Mouse (Mus musculus): ENCODE measurements around the gene Txnip. TPM values are rescaled to one million over a fixed set of nuclear protein-coding genes. Genes with fewer than 3 reads are reported as not detected.

Gene Txnip
- polyA plus RNA-seq, 1 experiment, result 423 TPM

DNA sequence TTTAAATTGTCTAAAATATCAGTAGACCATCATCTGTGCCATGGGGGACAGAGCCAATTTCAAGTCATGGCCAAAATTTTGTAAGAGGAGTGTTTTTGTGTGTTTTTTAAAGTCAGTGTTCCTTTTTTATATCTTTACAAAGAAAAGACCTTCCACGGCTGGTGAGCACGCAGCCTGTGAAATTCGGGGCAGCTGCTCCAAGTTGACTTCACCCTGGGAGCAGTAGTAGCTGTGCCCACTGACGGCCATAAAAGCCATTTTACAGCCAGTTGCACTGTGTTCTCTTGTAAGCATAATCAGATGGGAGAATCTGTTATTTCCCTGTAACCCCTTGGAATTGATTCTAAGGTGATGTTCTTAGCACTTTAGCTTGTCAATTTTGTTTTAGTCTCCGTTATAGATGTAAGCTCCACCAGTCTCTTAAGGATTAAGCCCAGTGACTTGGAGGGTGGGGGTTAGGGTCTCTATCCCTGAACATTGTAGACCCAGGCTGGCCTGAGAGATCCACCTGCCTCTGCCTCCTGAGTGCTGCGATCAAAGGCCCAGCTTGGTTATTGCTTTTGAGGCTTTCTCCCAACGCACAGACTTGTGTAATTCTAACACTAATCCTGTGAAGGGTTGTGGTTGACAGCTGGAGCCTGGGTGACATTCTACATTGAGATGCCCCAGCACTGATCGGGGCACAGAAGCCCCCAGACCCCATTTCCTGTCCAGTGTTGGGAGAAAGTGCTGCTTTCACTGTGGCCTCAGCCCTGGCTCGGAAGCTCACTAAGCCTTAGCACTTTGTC lies 3.3 kb downstream of the Txnip start:
- peak overlapping the region; percentile 99 for H3K4me3 ChIP-seq (ENCODE audit: extremely low read depth, insufficient read depth, insufficient read length)
- WGBS, result 32% methylated on average over 9 of the region's 9 CpGs
- no peak for TF ChIP-seq CTCF (IDR thresholded peaks at IDR 0.05; ENCODE audit: extremely low read depth, insufficient read depth, insufficient read length, insufficient replicate concordance)
- no peak for TF ChIP-seq POLR2A (IDR thresholded peaks at IDR 0.05; ENCODE audit: low read depth, low read length)
- DNase-seq (ENCODE audit: low read depth in 1 of 2, low spot score in 2 of 2), result no peak
- H3K27ac ChIP-seq (ENCODE audit: insufficient read depth, low read length), result peak overlapping the region; percentile 99
- peaks cover 26% of the 10 kb centered on the region for H3K36me3 ChIP-seq (ENCODE audit: control insufficient read depth, insufficient read depth, low read length)
- peaks cover 35% of the 10 kb centered on the region; the same call in 1 of the 2 replicates for H3K4me1 ChIP-seq (ENCODE audit: control insufficient read depth, insufficient read depth, insufficient read length)
- no peaks in the 10 kb centered on the region for H3K27me3 ChIP-seq (ENCODE audit: control insufficient read depth, insufficient read depth, low read length)

- Histone ChIP-seq H3K27me3 (ENCODE audit: control insufficient read depth, insufficient read depth, low read length) (no peaks in the 10 kb centered on the region), H3K4me3 (ENCODE audit: extremely low read depth, insufficient read depth, insufficient read length) (peak overlapping the region; percentile 5), H3K4me1 (ENCODE audit: control insufficient read depth, insufficient read depth, insufficient read length) (peaks cover 38% of the 10 kb centered on the region), H3K27ac (ENCODE audit: insufficient read depth, low read length) (peak overlapping the region; percentile 22), H3K36me3 (ENCODE audit: control insufficient read depth, insufficient read depth, low read length) (peaks cover 26% of the 10 kb centered on the region)
- WGBS, result 45% methylated on average over 10 of the region's 10 CpGs
- DNase-seq (ENCODE audit: low read depth in 1 of 2, low spot score in 2 of 2), result no peak
- TF ChIP-seq POLR2A (IDR thresholded peaks at IDR 0.05; ENCODE audit: low read depth, low read length) (no peak), CTCF (IDR thresholded peaks at IDR 0.05; ENCODE audit: extremely low read depth, insufficient read depth, insufficient read length, insufficient replicate concordance) (no peak)
Observed at GRCm38 (mm10) chr3:96561946-96562681, 4.4 kb downstream of the Txnip start.

GRCm38 (mm10) chr3:96563267-96563666 lies 5.5 kb downstream of the Txnip start:
- Histone ChIP-seq H3K4me1 (ENCODE audit: control insufficient read depth, insufficient read depth, insufficient read length) (peaks cover 42% of the 10 kb centered on the region), H3K36me3 (ENCODE audit: control insufficient read depth, insufficient read depth, low read length) (peaks cover 26% of the 10 kb centered on the region), H3K4me3 (ENCODE audit: extremely low read depth, insufficient read depth, insufficient read length) (no peak overlapping the region), H3K27ac (ENCODE audit: insufficient read depth, low read length) (peak overlapping the region; percentile 64; the same call in 1 of the 2 replicates), H3K27me3 (ENCODE audit: control insufficient read depth, insufficient read depth, low read length) (no peaks in the 10 kb centered on the region)
- TF ChIP-seq CTCF (IDR thresholded peaks at IDR 0.05; ENCODE audit: extremely low read depth, insufficient read depth, insufficient read length, insufficient replicate concordance) (no peak), POLR2A (IDR thresholded peaks at IDR 0.05; ENCODE audit: low read depth, low read length) (no peak)
- 46% methylated on average over 8 of the region's 8 CpGs for WGBS
- DNase-seq (ENCODE audit: low read depth in 1 of 2, low spot score in 2 of 2), result no peak

- TF ChIP-seq CTCF (IDR thresholded peaks at IDR 0.05; ENCODE audit: extremely low read depth, insufficient read depth, insufficient read length, insufficient replicate concordance) (no peak), POLR2A (IDR thresholded peaks at IDR 0.05; ENCODE audit: low read depth, low read length) (no peak)
- Histone ChIP-seq H3K27me3 (ENCODE audit: control insufficient read depth, insufficient read depth, low read length) (no peaks in the 10 kb centered on the region), H3K4me1 (ENCODE audit: control insufficient read depth, insufficient read depth, insufficient read length) (peaks cover 45% of the 10 kb centered on the region), H3K36me3 (ENCODE audit: control insufficient read depth, insufficient read depth, low read length) (peaks cover 24% of the 10 kb centered on the region), H3K4me3 (ENCODE audit: extremely low read depth, insufficient read depth, insufficient read length) (no peak overlapping the region), H3K27ac (ENCODE audit: insufficient read depth, low read length) (peak overlapping the region; percentile 69)
- peak in 1 of 2 experiments; percentile 24 for DNase-seq (ENCODE audit: low read depth in 1 of 2, low spot score in 2 of 2)
- WGBS, result 27% methylated on average over 10 of the region's 10 CpGs
Observed at GRCm38 (mm10) chr3:96563911-96564632, 6.3 kb downstream of the Txnip start.

- Histone ChIP-seq H3K27ac (ENCODE audit: insufficient read depth, low read length) (peak overlapping the region; percentile 69), H3K36me3 (ENCODE audit: control insufficient read depth, insufficient read depth, low read length) (peaks cover 19% of the 10 kb centered on the region), H3K4me1 (ENCODE audit: control insufficient read depth, insufficient read depth, insufficient read length) (peaks cover 45% of the 10 kb centered on the region), H3K4me3 (ENCODE audit: extremely low read depth, insufficient read depth, insufficient read length) (0 out of 2 replicates have a peak overlapping the region, but pooled peaks have one; percentile 8), H3K27me3 (ENCODE audit: control insufficient read depth, insufficient read depth, low read length) (no peaks in the 10 kb centered on the region)
- WGBS, result under 1% methylated on average over 7 of the region's 7 CpGs
- no peak for TF ChIP-seq POLR2A (IDR thresholded peaks at IDR 0.05; ENCODE audit: low read depth, low read length)
- TF ChIP-seq CTCF (IDR thresholded peaks at IDR 0.05; ENCODE audit: extremely low read depth, insufficient read depth, insufficient read length, insufficient replicate concordance), result no peak
- peak in 1 of 2 experiments; percentile 73 for DNase-seq (ENCODE audit: low read depth in 1 of 2, low spot score in 2 of 2)
Observed at GRCm38 (mm10) chr3:96564633-96565032, 6.9 kb downstream of the Txnip start.

- H3K27me3 ChIP-seq (ENCODE audit: control insufficient read depth, insufficient read depth, low read length), result no peaks in the 10 kb centered on the region
- no peak for DNase-seq (ENCODE audit: low read depth in 1 of 2, low spot score in 2 of 2)
- peaks cover 14% of the 10 kb centered on the region for H3K36me3 ChIP-seq (ENCODE audit: control insufficient read depth, insufficient read depth, low read length)
- 51% methylated on average over 3 of the region's 3 CpGs for WGBS
- peak overlapping the region; percentile 64 for H3K27ac ChIP-seq (ENCODE audit: insufficient read depth, low read length)
- peaks cover 45% of the 10 kb centered on the region for H3K4me1 ChIP-seq (ENCODE audit: control insufficient read depth, insufficient read depth, insufficient read length)
- H3K4me3 ChIP-seq (ENCODE audit: extremely low read depth, insufficient read depth, insufficient read length), result no peak overlapping the region
- TF ChIP-seq CTCF (IDR thresholded peaks at IDR 0.05; ENCODE audit: extremely low read depth, insufficient read depth, insufficient read length, insufficient replicate concordance) (no peak), POLR2A (IDR thresholded peaks at IDR 0.05; ENCODE audit: low read depth, low read length) (no peak)
Observed at GRCm38 (mm10) chr3:96565105-96565504, 7.3 kb downstream of the Txnip start.

Data from spleen, adult 2 months (tissue).